In the genomic region with DNA sequence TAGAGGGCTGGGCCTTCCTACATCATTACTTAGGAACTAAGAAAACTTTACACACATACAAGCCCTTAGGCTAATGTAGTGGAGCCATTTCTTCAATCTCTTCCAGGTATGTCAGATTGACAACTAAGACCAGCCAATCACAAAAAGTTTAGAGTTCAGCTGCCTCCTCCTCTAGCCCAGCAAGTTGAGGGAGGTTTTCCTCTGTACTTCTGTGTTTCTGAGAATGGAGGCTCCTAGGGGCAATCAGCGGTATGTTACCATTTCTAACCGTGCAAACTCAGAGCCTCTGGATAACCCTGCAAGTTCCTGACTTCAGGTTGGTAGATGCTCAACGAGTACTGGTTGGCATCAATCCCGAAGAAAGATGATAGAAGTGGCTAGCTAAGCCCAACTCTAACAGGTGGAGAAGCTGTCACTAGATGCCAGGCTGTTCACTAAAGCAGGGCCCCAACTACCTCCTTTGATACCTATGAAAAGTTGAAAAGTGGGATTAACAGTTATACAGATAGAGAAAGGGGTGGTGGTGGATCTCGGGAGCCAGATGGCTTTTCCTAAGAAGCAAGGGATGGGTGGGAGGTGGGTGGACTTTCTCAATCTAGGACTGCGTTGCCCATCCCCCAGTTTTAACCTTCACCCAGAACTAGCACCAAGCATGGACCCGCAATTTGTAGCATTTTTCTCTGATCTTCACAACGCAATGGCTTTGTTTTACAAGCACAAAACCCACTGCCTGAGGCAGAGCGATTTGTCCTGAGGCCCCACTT, we compare ENCODE assay signal across 7 mouse cellular contexts. TPM values are rescaled to one million over a fixed set of nuclear protein-coding genes. Genes with fewer than 3 reads are reported as not detected.
DNase-seq lines count a peak whose midpoint lies in the region; ATAC-seq and TF ChIP-seq lines count a peak whose summit lies in the region.

No protein-coding gene starts in this region.

- no peaks in the 10 kb centered on the region for H3K27me3 ChIP-seq in neural tube, embryonic 11.5 days (ENCODE audit: control insufficient read depth, insufficient read depth, low read length)
- H3K27me3 ChIP-seq in hindbrain, embryonic 13.5 days, result no peaks in the 10 kb centered on the region
- H3K27me3 ChIP-seq in midbrain, embryonic 13.5 days, result no peaks in the 10 kb centered on the region

- TF ChIP-seq CTCF in bone marrow macrophage, adult 2 months (IDR thresholded peaks at IDR 0.05; ENCODE audit: low read depth, low read length), result 0 out of 2 replicates have a peak, but pooled peaks have one; percentile 24

- WGBS in neural tube, embryonic 11.5 days, result 40% methylated on average over 9 of the region's 9 CpGs
- 36% methylated on average over 9 of the region's 9 CpGs for WGBS in hindbrain, embryonic 13.5 days
- 29% methylated on average over 9 of the region's 9 CpGs for WGBS in midbrain, embryonic 13.5 days

- H3K4me1 ChIP-seq in neural tube, embryonic 11.5 days (ENCODE audit: control insufficient read depth, insufficient read depth, low read length), result peaks cover 11% of the 10 kb centered on the region
- peaks cover 15% of the 10 kb centered on the region for H3K4me1 ChIP-seq in bone marrow macrophage, adult 2 months (ENCODE audit: control insufficient read depth, insufficient read depth, low read length)
- H3K4me1 ChIP-seq in hindbrain, embryonic 13.5 days (replicated peaks), result peaks cover 38% of the 10 kb centered on the region
- peaks cover 39% of the 10 kb centered on the region for H3K4me1 ChIP-seq in midbrain, embryonic 13.5 days (replicated peaks)

- 0 out of 2 replicates have a peak, but pooled peaks have one; percentile 23 for ATAC-seq in neural tube, embryonic 11.5 days (ENCODE audit: insufficient read depth, low FRiP score, low TSS enrichment)
- ATAC-seq in hindbrain, embryonic 13.5 days (ENCODE audit: low FRiP score), result peak; percentile 52
- ATAC-seq in midbrain, embryonic 13.5 days, result peak; percentile 34

- no peak for TF ChIP-seq POLR2A in bone marrow macrophage, adult 2 months (IDR thresholded peaks at IDR 0.05; ENCODE audit: borderline replicate concordance, low read depth, low read length)

- H3K9me3 ChIP-seq in neural tube, embryonic 11.5 days (ENCODE audit: control insufficient read depth, low read length), result no peaks in the 10 kb centered on the region
- H3K9me3 ChIP-seq in hindbrain, embryonic 13.5 days, result no peaks in the 10 kb centered on the region
- H3K9me3 ChIP-seq in midbrain, embryonic 13.5 days, result no peaks in the 10 kb centered on the region

- H3K4me3 ChIP-seq in neural tube, embryonic 11.5 days (ENCODE audit: low read depth, low read length), result peak overlapping the region; percentile 67
- H3K4me3 ChIP-seq in bone marrow macrophage, adult 2 months (ENCODE audit: insufficient read depth, low read length), result peak overlapping the region; percentile 68
- H3K4me3 ChIP-seq in hindbrain, embryonic 13.5 days, result peak overlapping the region; percentile 88
- peak overlapping the region; percentile 81 for H3K4me3 ChIP-seq in midbrain, embryonic 13.5 days (replicated peaks)

- H3K36me3 ChIP-seq in neural tube, embryonic 11.5 days (ENCODE audit: control insufficient read depth, insufficient read depth, low read length), result 0 out of 2 replicates have a peak, but pooled peaks cover 2% of the 10 kb centered on the region
- H3K36me3 ChIP-seq in hindbrain, embryonic 13.5 days, result peaks cover 24% of the 10 kb centered on the region
- peaks cover 24% of the 10 kb centered on the region for H3K36me3 ChIP-seq in midbrain, embryonic 13.5 days

- peak overlapping the region; percentile 95 for H3K4me2 ChIP-seq in neural tube, embryonic 11.5 days (ENCODE audit: low read depth)
- peak overlapping the region; percentile 95 for H3K4me2 ChIP-seq in hindbrain, embryonic 13.5 days
- H3K4me2 ChIP-seq in midbrain, embryonic 13.5 days (replicated peaks), result peak overlapping the region; percentile 75

- no peak for DNase-seq in neural tube, embryonic 11.5 days (ENCODE audit: low spot score)
- no peak for DNase-seq in neural tube, embryonic 10.5 days (ENCODE audit: extremely low spot score, low spot score)
- no peak for DNase-seq in adrenal gland, postnatal 36 days
- DNase-seq in layer of hippocampus, postnatal 36 days, result no peak

- H3K27ac ChIP-seq in neural tube, embryonic 11.5 days (ENCODE audit: low read depth, low read length), result peak overlapping the region; percentile 65; the same call in 1 of the 2 replicates
- 0 out of 2 replicates have a peak overlapping the region, but pooled peaks have one; percentile 15 for H3K27ac ChIP-seq in bone marrow macrophage, adult 2 months (ENCODE audit: insufficient read depth, low read depth, low read length)
- peak overlapping the region; percentile 84 for H3K27ac ChIP-seq in hindbrain, embryonic 13.5 days
- peak overlapping the region; percentile 83 for H3K27ac ChIP-seq in midbrain, embryonic 13.5 days

- H3K9ac ChIP-seq in neural tube, embryonic 11.5 days (ENCODE audit: low read length), result peak overlapping the region; percentile 87
- peak overlapping the region; percentile 92 for H3K9ac ChIP-seq in hindbrain, embryonic 13.5 days
- peak overlapping the region; percentile 89 for H3K9ac ChIP-seq in midbrain, embryonic 13.5 days (replicated peaks)

RNA-seq across cellular contexts. Expression of a gene that starts 0.6 kb away (rescaled TPM):
- 121 and 126 TPM in 2 replicates for polyA plus RNA-seq in neural tube, embryonic 11.5 days (2014; fragmentation: Nextera tagmentation; extraction: Ambion mirVana)
- polyA plus RNA-seq in bone marrow macrophage, adult 2 months (2012; ENCODE audit: insufficient read depth, insufficient read length, missing spikeins), result 30.6 and 37.2 TPM in 2 replicates
- polyA plus RNA-seq in hindbrain, embryonic 13.5 days (2015; fragmentation: Nextera tagmentation; extraction: Ambion mirVana), result 86.8 and 90.1 TPM in 2 replicates
- 91.5 and 102 TPM in 2 replicates for polyA plus RNA-seq in midbrain, embryonic 13.5 days (2015; fragmentation: Nextera tagmentation; extraction: Ambion mirVana)
- 100 to 1,000 TPM; 159 to 160 TPM for total RNA-seq in adrenal gland, postnatal 36 days (2021)
- total RNA-seq in layer of hippocampus, postnatal 36 days (2021), result 100 to 1,000 TPM; 115 to 119 TPM

RNA-seq across cellular contexts. Expression of a gene that starts 1.2 kb away (rescaled TPM):
- 32.9 and 34.0 TPM in 2 replicates for polyA plus RNA-seq in neural tube, embryonic 11.5 days (2014; fragmentation: Nextera tagmentation; extraction: Ambion mirVana)
- polyA plus RNA-seq in bone marrow macrophage, adult 2 months (2012; ENCODE audit: insufficient read depth, insufficient read length, missing spikeins), result 25.8 and 32.2 TPM in 2 replicates
- polyA plus RNA-seq in hindbrain, embryonic 13.5 days (2015; fragmentation: Nextera tagmentation; extraction: Ambion mirVana), result 34.5 and 35.5 TPM in 2 replicates
- polyA plus RNA-seq in midbrain, embryonic 13.5 days (2015; fragmentation: Nextera tagmentation; extraction: Ambion mirVana), result 41.3 and 43.8 TPM in 2 replicates
- total RNA-seq in adrenal gland, postnatal 36 days (2021), result 10 to 100 TPM; 56.9 to 62.5 TPM
- 10 to 100 TPM; 17.1 to 19.3 TPM for total RNA-seq in layer of hippocampus, postnatal 36 days (2021)

Comparison
In these comparisons a context has a peak if more than half of its experiments do, and no peak if none do; other contexts are left out.
1. H3K27ac ChIP-seq: peak in every context shown above with its lines; median percentile 84 in hindbrain, embryonic 13.5 days; 83 in midbrain, embryonic 13.5 days; 65 in neural tube, embryonic 11.5 days; 15 in bone marrow macrophage, adult 2 months.